Mouse (Mus musculus): ENCODE data around the gene Asb16.

GRCm38 (mm10) chr11:102288027-102288804 lies 19.7 kb downstream of the Asb16 start:
- TF ChIP-seq CTCF (IDR thresholded peaks at IDR 0.05): no peak
- no peak for TF ChIP-seq POLR2A (IDR thresholded peaks at IDR 0.05; ENCODE audit: insufficient read depth, low read depth, low read length)
- no peak for TF ChIP-seq EP300 (IDR thresholded peaks at IDR 0.05; ENCODE audit: insufficient read depth, low read depth, low read length)

All from heart, adult 2 months (tissue).